Mouse (Mus musculus) C2C12 (cell line): ENCODE results near the gene Pcnx2. TPM values are rescaled to one million over a fixed set of nuclear protein-coding genes. Genes with fewer than 3 reads are reported as not detected.

Source experiments
- H3K27me3 ChIP-seq: one replicate; pipeline ENCODE4 v1.6.1; 2011; ENCODE audit not compliant: control insufficient read depth, insufficient read depth, insufficient read length
- H3K36me3 ChIP-seq: one replicate; pipeline ENCODE4 v1.6.1; 2011; ENCODE audit not compliant: control insufficient read depth, insufficient read depth
- H3K4me3 ChIP-seq: one replicate; pipeline ENCODE4 v1.5.1; 2011; ENCODE audit warnings: mild to moderate bottlenecking, control low read depth; ENCODE audit not compliant: poor library complexity, insufficient read depth, severe bottlenecking
- H3K79me2 ChIP-seq: one replicate; pipeline ENCODE4 v1.6.1; 2011; ENCODE audit not compliant: control insufficient read depth, insufficient read depth
- H3K79me3 ChIP-seq: one replicate; pipeline ENCODE4 v1.6.1; 2011; ENCODE audit warnings: low read depth, control low read depth
- H3ac ChIP-seq: one replicate; pipeline ENCODE3; 2011; ENCODE audit warnings: low read depth; ENCODE audit not compliant: control insufficient read depth, insufficient read length
- CEBPB ChIP-seq: IDR thresholded peaks from one replicate; pipeline ENCODE4 v1.6.1; 2011; ENCODE audit warnings: low read depth, mild to moderate bottlenecking, control low read depth, moderate library complexity
- CTCF ChIP-seq: IDR thresholded peaks from one replicate; pipeline ENCODE4 v1.5.1; 2011; ENCODE audit not compliant: control insufficient read depth, insufficient read depth, insufficient read length
- FOSL1 ChIP-seq: IDR thresholded peaks from one replicate; pipeline ENCODE4 v1.8.0; 2011; ENCODE audit warnings: mild to moderate bottlenecking, low read length; ENCODE audit not compliant: poor library complexity, insufficient read depth, severe bottlenecking
- MAX ChIP-seq: IDR thresholded peaks from one replicate; pipeline ENCODE4 v1.6.1; 2011; ENCODE audit warnings: mild to moderate bottlenecking, control low read depth
- MYOD1 ChIP-seq: IDR thresholded peaks from one replicate; pipeline ENCODE4 v1.6.1; 2011; ENCODE audit warnings: low read depth; ENCODE audit not compliant: control insufficient read depth, insufficient read length
- MYOG ChIP-seq: IDR thresholded peaks from one replicate; pipeline ENCODE4 v1.6.1; 2011; ENCODE audit not compliant: control insufficient read depth, insufficient read length; ENCODE audit errors: extremely low read depth
- USF1 ChIP-seq: IDR thresholded peaks from one replicate; pipeline ENCODE4 v1.6.1; 2011; ENCODE audit warnings: low read depth, mild to moderate bottlenecking, control low read depth, moderate library complexity
- polyA plus RNA-seq: library from polyadenylated mRNA; unstranded; fragments of >200 nt; fragmentation: generic; extraction: Trizol; gene quantifications from one replicate; pipeline ENCODE4 v1.2.1, GENCODE M21; 2012; ENCODE audit warnings: missing spikeins

The Pcnx2 gene
- polyA plus RNA-seq, 1 experiment: not detected

- H3K4me3 ChIP-seq: no peak overlapping the region
- H3K79me2 ChIP-seq: no peaks in the 10 kb centered on the region
- H3K27me3 ChIP-seq: peaks cover 5% of the 10 kb centered on the region
- no peaks in the 10 kb centered on the region for H3K79me3 ChIP-seq
- no peaks in the 10 kb centered on the region for H3K36me3 ChIP-seq
- H3ac ChIP-seq: no peak overlapping the region
- TF ChIP-seq CEBPB (no peak), MYOD1 (no peak), CTCF (no peak), USF1 (no peak), MAX (no peak), FOSL1 (no peak), MYOG (no peak)
Measured at GRCm38 (mm10) chr8:125716613-125717012, 181.5 kb downstream of the Pcnx2 start.

GRCm38 (mm10) chr8:125716211-125716610, 181.9 kb downstream of the Pcnx2 start:
- H3K27me3 ChIP-seq: peaks cover 9% of the 10 kb centered on the region
- H3ac ChIP-seq: no peak overlapping the region
- no peaks in the 10 kb centered on the region for H3K79me3 ChIP-seq
- no peak overlapping the region for H3K4me3 ChIP-seq
- no peaks in the 10 kb centered on the region for H3K79me2 ChIP-seq
- TF ChIP-seq USF1 (no peak), MAX (no peak), CEBPB (no peak), MYOG (no peak), FOSL1 (no peak), MYOD1 (no peak), CTCF (no peak)
- H3K36me3 ChIP-seq: no peaks in the 10 kb centered on the region

GRCm38 (mm10) chr8:125711514-125711913, 186.6 kb downstream of the Pcnx2 start:
- Histone ChIP-seq H3K36me3 (no peaks in the 10 kb centered on the region), H3ac (no peak overlapping the region), H3K79me2 (no peaks in the 10 kb centered on the region), H3K4me3 (no peak overlapping the region), H3K27me3 (peaks cover 12% of the 10 kb centered on the region), H3K79me3 (no peaks in the 10 kb centered on the region)
- TF ChIP-seq MAX (no peak), CEBPB (no peak), MYOD1 (no peak), USF1 (no peak), FOSL1 (no peak), MYOG (no peak), CTCF (no peak)

- no peak overlapping the region for H3K4me3 ChIP-seq
Measured at GRCm38 (mm10) chr8:125709171-125709570, 188.9 kb downstream of the Pcnx2 start.

DNA sequence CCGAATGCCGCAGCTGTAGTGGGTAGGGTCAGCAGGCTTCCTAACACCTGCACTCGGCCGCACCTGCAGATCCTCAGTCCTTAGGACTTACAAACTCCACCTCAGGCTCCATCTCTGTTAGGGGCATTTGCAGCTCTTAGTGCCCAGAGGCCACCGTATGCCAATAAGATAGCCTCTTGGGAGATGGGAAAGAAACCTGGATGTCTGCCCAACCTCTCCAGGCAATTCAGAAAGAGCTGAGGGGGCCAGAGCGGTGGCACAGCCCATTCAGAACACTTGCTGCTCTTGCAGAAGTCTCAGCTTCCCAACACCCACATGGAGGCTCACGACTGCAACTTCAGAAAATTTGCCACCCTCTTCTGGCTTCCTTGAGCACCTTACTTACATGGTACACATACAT, 192.3 kb downstream of the Pcnx2 start:
- TF ChIP-seq USF1 (no peak), MYOG (no peak), FOSL1 (no peak), CEBPB (no peak), CTCF (no peak), MYOD1 (no peak)
- Histone ChIP-seq H3K79me2 (no peaks in the 10 kb centered on the region), H3K36me3 (no peaks in the 10 kb centered on the region), H3K79me3 (no peaks in the 10 kb centered on the region), H3K27me3 (peaks cover 4% of the 10 kb centered on the region), H3K4me3 (no peak overlapping the region), H3ac (no peak overlapping the region)

More at GRCm38 (mm10) chr8:125709171-125709570, 188.9 kb downstream of the Pcnx2 start:
- H3K79me3 ChIP-seq: no peaks in the 10 kb centered on the region
- TF ChIP-seq CTCF: no peak
- peaks cover 17% of the 10 kb centered on the region for H3K27me3 ChIP-seq
- H3ac ChIP-seq: no peak overlapping the region
- no peaks in the 10 kb centered on the region for H3K79me2 ChIP-seq
- H3K36me3 ChIP-seq: no peaks in the 10 kb centered on the region

DNA sequence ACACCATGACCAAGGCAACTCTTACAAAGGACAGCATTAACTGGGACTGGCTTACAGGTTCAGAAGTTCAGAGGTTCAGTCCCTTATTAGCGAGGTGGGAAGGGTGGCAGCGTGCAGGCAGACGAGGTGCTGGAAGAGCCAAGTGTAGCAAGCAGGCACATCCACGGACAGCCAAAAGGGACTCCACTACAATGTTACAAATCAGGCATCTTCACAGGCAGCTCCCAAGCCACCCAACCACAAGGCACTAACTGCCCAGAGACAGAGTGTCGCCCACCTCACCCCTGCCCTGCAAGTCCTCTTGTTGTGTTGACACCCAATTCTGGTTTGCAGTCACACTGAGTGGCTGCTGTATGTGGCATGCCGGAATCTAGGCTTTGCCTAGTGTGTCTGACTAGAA, 193.7 kb downstream of the Pcnx2 start:
- Histone ChIP-seq H3ac (no peak overlapping the region), H3K79me2 (no peaks in the 10 kb centered on the region), H3K4me3 (no peak overlapping the region), H3K27me3 (peaks cover 4% of the 10 kb centered on the region), H3K79me3 (no peaks in the 10 kb centered on the region), H3K36me3 (no peaks in the 10 kb centered on the region)
- TF ChIP-seq CEBPB (no peak), CTCF (no peak), MYOG (no peak), MAX (no peak), MYOD1 (no peak), FOSL1 (no peak), USF1 (no peak)
